Mouse (Mus musculus) thymus, postnatal 0 days (tissue): ENCODE measurements at regions not wholly inside any gene's neighbourhood (a gene's known extent, or its start where the extent isn't known, plus 50 kb on each side); places are given as distances from the start of the nearest gene placed in this dataset.
A peak's percentile ranks its signal among the peaks of the same experiment; 100 is the strongest.

Experiments used
- DNase-seq: peaks from one replicate; pipeline ENCODE4 v3.0.0-alpha.2; 2015; ENCODE audit warnings: low spot score

GRCm38 (mm10) chr4:33594997-33595657 lies 285.0 kb downstream of the Rngtt start:
- DNase-seq: peak; percentile 42

DNA sequence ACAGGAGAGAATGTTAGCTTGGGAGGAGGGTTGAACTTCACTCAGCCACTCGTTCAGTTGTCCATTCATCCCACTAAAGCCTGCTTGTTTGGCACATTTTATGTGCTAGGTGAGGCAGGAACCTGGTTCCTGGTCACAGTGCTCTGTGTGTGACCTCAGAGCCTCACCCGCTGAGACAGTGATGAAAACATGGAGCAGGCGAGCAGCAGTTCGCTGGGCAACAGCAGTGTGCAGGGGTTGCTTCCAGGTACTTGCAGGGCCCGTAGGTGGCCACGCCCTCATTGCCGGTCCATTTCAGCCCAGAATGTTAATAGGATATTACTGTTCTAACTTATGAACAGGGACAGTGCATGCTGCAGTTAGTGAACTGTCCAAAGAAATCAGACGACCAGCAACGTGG lies 285.7 kb downstream of the Rngtt start:
- no peak for DNase-seq

- DNase-seq: no peak
Observed at GRCm38 (mm10) chr4:33599966-33600365, 289.9 kb downstream of the Rngtt start.

DNA sequence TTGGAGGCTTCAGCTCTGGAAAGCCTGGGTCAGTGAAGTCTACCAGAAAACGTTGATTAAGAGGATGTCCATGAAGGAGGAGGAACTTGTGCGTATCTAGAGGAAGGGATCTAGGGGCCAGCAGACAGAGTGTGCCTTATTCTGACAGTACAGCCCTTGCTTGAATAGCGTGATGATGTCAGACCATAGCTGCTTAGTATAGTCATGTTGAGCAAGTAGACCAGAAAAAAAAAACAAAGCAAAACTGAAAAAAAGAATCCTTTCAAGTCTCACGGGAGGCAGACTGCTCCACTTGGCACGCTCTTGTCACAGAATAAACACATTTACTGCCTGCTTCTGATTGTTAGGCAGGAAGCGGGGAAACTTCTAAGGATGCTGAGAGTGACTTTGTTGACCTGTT lies 290.7 kb downstream of the Rngtt start:
- no peak for DNase-seq

DNA sequence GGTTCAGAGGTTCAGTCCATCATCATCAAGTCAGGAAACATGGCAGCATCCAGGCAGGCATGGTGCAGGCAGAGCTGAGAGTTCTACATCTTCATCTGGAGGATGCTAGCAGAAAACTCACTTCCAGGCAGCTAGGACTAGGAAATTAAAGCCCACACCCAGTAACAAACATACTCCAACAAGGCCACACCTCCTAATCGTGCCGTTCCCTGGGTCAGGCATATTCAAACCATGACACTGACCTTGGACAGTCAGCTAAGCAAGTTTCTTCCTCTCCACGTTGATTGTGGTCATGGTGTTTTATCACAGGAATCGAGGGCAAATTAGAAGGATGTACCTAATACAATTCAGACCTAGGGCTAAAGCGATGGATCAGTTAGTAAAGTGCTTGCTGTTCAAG lies 294.5 kb downstream of the Rngtt start:
- DNase-seq: no peak

DNA sequence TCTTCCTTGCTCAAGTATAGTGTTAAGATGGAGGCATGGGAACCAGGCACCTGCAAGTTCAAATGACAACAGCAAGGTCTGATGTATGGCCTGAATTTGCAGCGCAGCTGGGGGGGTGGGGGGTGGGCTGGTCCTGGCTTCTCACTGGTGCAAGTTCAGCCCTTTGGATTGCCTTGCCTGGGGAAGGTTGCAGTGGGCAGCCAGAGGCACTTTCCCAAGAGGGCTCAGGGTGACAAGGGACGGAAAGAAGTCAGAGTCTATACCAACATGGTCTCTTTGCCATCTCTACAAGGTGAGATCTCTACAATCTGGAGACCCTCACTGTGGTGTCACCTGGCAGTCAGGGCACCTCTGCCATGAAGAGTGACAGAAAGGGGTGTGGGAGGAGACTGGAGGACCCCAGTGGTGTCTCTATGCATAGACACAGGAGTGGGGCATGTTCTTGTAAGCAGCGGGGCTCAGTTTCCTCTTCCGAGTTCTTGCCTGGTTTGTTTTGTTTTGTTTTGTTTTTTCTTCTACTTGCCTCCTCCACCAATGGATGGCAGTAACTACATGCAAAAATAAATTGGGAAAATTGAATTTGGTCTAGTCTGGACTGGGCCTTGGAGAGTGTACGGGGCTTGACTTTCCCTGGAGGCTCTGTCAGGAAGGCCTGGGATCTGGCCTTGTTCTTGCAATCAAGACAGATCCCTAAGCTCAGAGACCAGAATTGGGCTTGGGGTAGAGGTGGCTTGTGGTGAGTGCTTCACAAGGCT lies 284.4 kb upstream of the Cnr1 start:
- no peak for DNase-seq

DNA sequence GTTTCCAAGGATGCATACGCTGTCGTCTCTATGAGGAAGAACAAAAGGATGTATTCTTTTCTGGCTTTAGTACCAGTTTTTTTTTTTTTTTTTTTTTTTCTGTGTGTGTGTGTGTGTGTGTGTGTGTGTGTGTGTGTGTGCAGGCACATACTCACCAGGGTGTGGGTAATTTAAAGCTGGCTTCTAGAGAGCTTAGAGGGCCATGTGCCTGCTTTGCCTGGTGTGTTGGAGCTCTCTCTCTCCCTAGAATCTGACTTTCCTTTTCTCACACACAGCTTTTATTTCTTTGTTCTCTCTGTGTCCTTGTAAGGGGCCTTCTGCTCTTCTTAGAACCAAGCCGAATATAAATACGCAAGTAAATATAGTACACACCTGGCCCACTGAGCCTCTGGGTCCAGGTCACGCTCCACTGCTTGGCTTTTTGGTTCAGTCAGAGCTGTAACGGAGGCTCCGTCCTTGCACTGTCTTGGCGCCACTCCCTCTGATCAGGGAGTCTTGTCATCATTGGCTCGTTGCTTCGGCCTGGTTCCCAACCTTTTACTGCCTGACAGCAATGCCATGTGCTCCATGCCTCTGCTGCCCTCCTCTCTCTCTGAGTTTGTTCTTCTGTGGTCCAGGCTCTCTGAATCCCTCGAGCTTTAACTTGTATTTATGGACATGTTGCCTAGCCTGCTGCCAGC lies 283.7 kb upstream of the Cnr1 start:
- DNase-seq: no peak

GRCm38 (mm10) chr4:33641883-33642282 lies 282.5 kb upstream of the Cnr1 start:
- DNase-seq: no peak

DNA sequence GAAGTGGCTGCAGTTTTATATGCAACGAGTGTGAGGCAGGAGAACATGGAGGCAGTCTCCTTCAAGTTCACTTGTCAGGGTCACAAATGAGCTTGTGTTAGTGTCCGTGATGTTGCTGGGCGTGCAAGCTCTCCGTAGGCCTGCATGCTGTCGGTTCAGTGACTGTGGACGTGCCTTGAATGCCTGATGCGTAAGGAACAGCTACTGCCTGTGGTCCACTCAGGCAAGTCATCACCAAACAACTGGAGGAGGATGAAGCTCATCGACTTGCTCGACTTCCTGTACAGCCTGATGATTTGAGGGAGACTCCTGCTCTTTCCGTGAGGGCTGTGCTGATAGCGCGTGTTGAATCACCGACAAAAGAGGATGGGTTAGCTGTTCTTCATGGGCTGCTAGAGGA lies 281.9 kb upstream of the Cnr1 start:
- DNase-seq: no peak

DNA sequence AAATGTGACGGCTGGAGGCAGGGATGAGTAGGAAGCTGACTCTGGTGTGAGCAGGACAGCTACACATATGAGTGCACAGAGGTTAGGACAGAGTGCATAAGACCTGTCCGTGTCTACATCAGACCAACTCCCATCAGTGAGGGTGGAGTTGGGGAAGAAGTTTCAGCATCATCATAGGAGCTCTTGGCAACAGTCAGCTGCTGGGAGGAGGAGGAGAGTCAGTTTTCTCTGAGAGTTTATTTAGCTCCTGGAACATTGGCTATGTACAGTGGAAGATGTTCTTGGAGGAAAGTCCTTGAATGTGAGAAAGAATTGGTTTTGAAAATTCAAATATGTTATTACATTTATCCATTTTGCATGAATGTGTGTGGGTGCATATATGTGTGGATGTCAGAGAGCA lies 279.2 kb upstream of the Cnr1 start:
- no peak for DNase-seq

DNA sequence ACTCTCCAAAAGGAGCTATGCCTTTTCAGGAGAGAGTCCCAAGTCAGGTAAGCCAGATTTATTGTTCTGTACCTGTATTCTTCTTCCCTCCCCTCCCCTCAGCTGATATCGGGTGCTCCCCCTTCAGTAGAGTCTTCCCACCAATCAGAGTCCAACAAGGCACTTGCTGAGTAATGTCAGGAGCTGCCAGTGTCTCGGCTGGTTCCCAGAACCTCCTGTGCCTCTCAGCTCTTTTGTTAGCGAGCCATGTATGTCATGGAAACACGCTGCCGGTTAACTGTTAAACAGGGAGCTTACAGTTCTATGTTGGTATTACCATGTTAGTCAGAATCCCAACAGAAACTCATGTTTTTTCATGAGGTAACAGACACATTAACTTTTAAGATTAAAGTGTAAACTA lies 273.1 kb upstream of the Cnr1 start:
- no peak for DNase-seq

DNA sequence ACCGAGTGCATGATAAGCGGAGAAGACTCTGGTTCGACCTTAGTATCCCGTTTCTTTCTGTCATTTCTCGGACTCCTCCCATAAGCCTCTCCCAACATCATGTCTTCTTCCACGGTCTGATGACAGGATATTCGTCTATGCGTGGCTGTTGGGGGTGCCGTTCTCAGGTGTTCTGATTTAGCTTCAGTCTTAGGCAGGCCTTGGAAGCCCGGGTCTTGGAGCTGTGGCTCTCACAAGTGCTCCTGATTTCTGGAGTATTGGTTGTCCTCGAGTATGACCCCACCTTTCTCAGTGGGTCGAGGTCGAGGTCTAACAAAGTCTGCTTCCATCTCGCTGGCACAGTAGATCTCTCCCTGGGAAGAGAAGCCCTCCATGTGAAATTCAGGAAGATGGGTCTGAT lies 264.6 kb upstream of the Cnr1 start:
- DNase-seq: no peak

DNA sequence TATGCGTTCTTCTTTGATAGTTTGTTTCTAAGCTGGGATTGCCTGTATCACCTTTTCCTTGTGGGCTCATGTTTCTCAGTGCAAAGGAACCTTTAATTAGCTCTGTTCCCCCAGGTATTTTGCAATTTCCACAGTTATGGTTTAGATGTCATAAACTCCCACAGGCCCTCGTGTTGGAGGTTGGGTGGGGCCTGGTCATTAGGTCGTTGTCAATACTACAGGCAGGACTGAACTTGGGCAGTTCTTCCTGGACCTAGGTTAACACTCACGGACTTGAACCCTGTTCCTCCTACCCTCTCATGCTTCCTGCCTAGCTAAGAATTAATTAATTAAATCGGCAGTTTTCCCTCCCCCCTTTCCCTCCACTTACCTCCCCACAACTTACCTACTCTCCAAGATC lies 263.8 kb upstream of the Cnr1 start:
- no peak for DNase-seq

GRCm38 (mm10) chr4:33661862-33662261 lies 262.5 kb upstream of the Cnr1 start:
- DNase-seq: no peak

- DNase-seq: no peak
Observed at GRCm38 (mm10) chr4:33662965-33663364, 261.4 kb upstream of the Cnr1 start.

DNA sequence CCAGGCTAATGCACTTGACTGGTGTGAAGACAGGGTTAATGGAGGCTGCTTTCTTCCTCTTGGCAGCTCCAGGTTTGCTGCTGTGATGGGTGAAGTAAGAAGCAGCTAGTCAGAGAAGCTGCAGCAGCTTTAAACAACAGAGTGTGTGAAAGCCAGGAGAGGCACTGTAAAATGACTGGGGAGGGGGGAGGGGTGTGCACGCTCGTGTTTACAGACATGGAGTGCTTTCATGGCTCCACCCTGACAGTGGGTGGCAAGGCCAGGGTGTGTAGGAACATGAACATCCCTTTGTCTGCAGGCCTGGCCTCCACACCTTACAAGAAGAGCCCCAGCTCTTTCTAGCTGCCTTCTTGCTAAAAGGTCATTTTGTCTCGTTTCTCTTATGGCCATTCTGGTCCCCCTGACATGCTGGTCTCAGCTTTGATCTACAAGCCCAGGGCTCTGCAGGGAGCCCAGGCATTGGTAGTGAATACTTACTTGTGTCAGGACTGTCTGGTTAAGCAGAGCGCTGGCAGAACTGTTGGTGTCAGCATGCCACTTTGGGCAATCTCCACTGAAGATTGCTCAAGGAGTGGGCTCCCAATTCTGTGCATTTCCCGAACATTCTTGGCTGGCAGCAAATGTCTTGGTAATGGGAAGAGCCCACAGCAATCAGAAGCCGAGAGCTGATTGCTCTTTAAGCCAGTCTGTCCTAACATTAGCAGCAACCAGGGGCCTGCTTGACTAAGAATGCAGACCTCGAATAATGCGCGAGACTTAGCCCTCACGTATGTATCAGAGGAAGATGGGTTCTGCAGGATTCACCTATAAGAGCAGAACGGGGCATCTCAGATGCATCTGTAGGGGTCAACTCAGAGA lies 260.5 kb upstream of the Cnr1 start:
- DNase-seq: no peak

- no peak for DNase-seq
Observed at GRCm38 (mm10) chr4:33664474-33664822, 259.9 kb upstream of the Cnr1 start.

GRCm38 (mm10) chr4:33665250-33665873 lies 259.0 kb upstream of the Cnr1 start:
- no peak for DNase-seq

DNA sequence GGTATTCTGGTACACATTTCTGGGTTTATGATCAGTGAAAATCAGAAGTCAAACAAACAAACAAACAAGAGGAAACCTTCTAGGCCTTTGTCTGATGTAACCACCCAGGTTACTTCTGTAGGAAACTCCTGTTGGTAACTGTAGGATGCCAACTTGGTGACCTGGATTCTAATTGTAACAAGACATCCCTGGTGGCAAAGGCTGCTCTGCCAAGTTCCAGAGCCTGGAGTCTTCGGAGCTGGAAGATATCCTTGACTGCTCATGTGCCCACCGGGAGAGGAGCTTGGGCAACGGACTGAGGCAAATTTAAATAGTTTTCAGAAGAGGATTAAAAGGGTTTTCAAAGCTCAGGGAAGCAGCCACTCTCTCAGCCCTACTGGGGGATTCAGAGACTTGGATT lies 256.0 kb upstream of the Cnr1 start:
- no peak for DNase-seq

- DNase-seq: no peak
Observed at GRCm38 (mm10) chr4:33675044-33675443, 249.3 kb upstream of the Cnr1 start.

DNA sequence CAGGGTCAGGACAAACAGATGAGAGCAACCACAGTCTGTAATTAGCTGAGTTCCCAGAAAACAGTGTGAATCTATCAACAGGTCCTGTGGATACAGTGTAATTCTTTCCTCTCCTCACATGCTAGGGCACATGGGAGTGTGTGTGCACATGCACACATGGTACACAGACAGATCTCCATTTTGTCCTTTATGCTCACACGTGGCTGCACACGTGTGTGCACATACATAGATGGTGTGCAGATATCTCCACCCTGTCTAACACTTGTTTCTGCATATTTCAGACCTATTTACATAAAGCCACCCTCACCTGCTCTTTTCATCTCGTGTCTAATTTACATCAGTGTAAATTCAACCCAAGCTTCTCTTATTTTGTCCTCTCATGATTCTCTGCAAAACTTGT lies 245.0 kb upstream of the Cnr1 start:
- no peak for DNase-seq
